Mouse (Mus musculus): ENCODE measurements around the gene Zfp870.

DNA sequence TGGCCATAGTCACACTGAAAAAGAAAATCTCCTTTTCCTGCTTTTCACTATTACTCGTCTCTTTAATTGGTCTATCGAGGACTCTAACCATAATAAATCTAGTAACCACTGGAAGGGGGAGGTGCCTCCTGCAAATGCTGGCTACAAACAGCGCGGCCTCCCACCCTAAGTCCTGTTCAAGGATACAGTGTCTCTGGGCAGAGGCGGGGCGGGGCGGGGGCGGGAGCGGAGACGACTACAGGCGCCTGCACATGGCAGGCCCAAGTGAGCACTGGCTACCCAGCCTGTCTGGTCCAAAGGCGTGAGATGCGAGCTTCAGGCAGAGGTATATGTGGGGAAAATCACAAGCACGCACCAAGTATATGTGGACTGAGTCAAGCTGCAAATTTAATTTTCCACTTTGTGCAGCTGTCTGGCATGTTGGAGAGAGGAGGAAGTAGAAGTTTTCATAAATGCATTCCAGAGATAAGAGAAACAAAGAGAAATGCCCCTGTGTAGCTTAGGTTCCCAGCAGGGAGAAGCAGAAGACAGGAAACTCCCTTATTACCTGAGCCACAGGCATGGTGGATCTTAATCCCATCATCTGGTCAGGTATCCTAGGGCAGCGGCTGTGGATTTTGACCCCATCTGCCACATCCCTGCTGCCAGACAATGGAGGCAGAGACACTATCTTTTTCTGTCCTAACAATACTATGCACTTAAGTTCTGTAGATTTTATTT is 52.2 kb downstream of the Zfp870 start:
- TF ChIP-seq CTCF (IDR thresholded peaks at IDR 0.05; ENCODE audit: control insufficient read depth, insufficient read depth, insufficient read length) (no peak), CEBPB (IDR thresholded peaks at IDR 0.05; ENCODE audit: low read depth) (no peak), FOSL1 (IDR thresholded peaks at IDR 0.05; ENCODE audit: insufficient read depth, low read length, poor library complexity, severe bottlenecking) (no peak), MAX (IDR thresholded peaks at IDR 0.05) (no peak)
